Mouse (Mus musculus): ENCODE measurements around the gene Spg11. TPM values are rescaled to one million over a fixed set of nuclear protein-coding genes. Genes with fewer than 3 reads are reported as not detected.
"Not testable (repeated sequence)": the region's sequence is repeated elsewhere in the genome, so short reads cannot be mapped to it uniquely, and the experiment has no call there.

Spg11 gene
- polyA plus RNA-seq, 1 experiment from 2014 or later = 6.9 TPM

DNA sequence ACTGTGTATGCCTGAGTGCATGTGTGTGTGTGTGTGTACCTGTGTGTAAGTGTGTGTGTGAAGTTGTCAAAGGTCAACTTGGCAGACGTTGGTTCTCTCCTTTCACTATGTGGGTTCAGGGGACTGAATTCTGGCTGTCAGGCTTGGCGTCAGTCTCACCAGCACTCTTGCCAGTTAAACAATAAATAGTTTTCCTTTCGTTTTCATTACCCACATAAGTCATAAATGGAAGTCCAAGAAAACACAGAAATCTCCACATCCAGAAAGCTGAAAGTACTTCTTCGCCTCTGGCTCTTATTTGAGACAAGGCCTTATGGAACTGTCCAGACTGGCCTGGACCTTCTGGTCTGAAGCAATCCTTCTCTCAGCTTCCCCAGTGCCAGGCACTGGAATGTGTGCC, 27.6 kb upstream of the Spg11 start:
- DNase-seq (ENCODE audit: low spot score) = no peak

- no peak for DNase-seq (ENCODE audit: low spot score)
These were observed 24.9 kb upstream of the Spg11 start for GRCm38 (mm10) chr2:122143111-122143510.

DNA sequence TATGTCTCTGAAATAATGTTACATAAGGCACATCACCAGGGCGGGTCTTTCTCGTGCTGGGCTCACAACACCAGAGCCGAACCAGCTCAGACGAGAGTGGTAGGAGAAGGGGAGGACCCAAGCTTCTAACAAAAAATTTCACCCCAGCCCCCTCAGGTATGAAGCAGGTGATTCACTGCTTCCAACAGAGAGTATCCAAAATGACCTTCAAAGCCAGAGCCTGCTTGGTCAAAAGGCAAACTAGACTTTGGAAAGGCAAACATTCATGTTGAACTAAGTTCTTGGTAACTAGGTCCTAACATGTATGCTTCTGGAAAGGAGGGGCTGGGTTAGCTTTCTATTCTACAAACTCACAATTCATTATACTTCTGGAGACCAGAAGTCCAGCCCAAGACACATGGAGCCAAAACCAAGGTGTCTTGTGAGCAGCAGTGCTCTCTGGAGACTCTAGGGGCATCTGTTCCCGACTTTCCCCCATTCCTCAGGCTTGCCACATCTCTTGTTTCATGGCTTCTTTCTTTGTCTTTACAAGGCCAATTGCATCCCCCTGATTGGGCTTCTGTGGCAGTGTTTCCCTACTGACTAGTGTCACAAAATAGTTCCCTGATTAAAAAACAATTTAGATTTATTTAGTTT, 23.3 kb upstream of the Spg11 start:
- no peak for DNase-seq (ENCODE audit: low spot score)

- DNase-seq (ENCODE audit: low spot score) = no peak
These were observed 22.6 kb upstream of the Spg11 start for GRCm38 (mm10) chr2:122140815-122141214.

- DNase-seq (ENCODE audit: low spot score) = no peak
These were observed 19.8 kb upstream of the Spg11 start for GRCm38 (mm10) chr2:122137839-122138465.

DNA sequence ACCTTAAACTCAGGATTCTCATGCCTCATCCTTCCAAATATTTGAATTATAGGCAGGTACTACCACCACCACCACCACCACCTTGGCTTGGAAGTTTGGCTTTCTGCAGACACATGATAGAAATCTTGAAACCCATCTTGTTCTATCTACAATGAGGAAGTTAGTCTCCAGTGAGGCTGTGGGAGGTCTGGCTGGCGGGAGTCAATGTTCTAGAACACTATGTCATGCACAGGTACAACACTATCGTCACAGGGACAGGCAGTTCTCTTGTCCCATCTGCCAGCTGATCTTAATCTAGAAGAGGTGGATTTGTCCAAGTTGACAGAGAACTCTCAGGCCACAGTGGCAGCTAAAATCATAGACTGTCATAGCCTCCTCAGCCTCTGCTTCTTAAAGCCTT, 14.4 kb upstream of the Spg11 start:
- no peak for DNase-seq (ENCODE audit: low spot score)

DNA sequence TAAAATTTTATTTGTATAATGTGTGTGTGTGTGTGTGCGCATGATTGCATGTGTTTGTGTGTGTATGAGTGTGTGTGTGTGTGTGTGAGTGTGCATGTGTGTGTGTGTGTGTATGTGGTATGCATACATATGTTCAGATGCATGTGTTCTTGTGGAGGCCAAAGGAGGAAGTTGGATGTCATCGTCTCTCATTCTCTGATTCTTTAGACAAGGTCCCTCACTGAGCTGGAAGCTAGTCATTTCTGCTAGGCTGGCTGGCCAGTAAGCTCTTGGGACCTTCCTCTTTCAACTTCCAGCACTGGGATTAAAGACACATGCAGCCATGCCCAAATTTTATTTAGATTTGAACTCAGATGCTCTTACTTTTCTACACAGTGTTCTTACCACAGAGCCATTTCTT, 13.9 kb upstream of the Spg11 start:
- no peak for DNase-seq (ENCODE audit: low spot score)

DNA sequence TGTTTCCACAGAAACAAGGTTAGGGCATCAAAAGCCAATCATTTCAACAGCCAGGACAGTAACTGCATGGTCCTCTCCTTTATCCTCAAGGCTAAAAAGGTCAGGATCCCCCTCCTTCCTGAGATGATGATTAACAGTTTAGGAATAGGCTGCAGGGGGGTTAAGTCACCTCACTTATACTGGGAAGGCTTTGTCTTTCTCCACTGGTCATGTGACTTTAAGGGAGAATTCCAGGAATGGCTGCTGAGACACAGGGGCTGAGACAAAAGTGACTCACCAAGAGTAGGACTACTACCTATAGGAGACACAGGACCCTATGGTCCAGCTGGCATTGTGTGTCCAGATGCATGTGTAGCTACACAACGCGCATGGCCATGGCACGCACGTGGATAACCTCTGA, 9.4 kb upstream of the Spg11 start:
- no peak for DNase-seq (ENCODE audit: low spot score)

DNA sequence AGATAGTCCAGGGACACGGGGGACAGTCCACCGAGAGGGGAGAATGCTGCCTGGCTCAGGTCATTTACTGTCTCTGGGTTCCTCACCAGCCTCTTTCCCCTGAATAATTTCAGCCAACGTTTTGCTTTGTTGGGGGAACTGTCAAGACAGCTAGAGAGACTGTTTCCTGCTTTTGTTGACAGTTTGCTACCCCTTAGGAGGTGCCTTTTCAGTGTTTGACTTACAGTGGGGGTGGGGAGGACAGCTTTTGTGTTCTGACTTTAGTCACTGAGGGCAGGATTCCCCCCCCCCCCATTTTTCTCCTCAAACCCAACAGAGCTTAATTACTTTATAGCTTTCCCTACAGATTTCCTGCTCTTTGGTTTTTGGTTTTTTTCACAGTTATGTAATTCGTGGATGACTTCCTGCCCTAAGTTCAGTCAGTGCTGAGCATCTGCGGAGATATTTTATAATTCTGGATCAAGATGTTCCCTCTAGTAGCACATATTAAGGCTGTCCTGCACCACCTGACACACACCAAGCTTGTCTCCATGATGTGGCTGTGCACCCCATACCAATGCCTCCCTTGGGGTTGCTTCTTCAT, 8.7 kb upstream of the Spg11 start:
- peak; percentile 59 for DNase-seq (ENCODE audit: low spot score)

GRCm38 (mm10) chr2:122125680-122126572, 7.7 kb upstream of the Spg11 start:
- peak; percentile 79 for DNase-seq (ENCODE audit: low spot score)

GRCm38 (mm10) chr2:122116888-122117287, 1.3 kb downstream of the Spg11 start:
- DNase-seq (ENCODE audit: low spot score) = no peak

DNA sequence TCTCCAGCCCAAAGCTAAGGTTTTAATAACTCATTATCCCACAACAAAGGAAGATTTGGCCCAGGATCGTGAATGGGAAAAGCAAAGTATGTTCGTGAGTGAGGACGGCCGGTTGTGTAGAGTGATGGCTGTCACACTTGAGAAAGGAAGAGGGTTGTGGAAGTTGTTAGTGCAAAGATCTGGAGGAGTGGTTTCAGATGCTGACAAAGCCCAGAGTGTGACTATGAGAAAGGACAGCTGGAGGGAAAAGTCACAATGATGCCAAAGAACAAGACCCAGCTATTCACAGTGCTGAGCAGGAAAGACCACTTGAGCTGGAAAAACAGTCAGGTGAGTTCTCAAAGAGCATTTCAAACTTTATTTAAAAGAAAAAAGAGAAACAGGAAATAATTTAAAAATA, 8.5 kb downstream of the Spg11 start:
- no peak for DNase-seq (ENCODE audit: low spot score)

- DNase-seq (ENCODE audit: low spot score) = no peak
These were observed 10.1 kb downstream of the Spg11 start for GRCm38 (mm10) chr2:122108101-122108500.

DNA sequence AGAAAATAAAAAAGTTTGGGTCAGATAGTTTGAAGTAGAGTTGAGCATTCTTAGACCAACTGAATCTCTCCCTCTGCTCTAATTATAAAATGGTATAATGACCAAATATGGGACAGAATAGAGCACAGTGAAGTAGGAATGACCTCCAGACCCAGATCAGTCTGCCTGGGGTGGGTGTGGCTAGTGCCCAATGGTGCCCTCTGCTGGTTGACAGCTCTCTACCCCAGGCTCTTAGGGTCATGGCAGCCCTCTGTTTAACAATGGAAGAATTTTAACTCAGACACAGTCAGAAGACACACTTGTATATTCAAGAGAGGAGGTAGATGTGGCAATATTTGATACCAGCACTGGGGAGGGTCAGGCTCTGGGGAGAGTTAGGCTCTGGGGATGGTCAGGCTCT, 16.1 kb downstream of the Spg11 start:
- DNase-seq (ENCODE audit: low spot score) = peak; percentile 33

DNA sequence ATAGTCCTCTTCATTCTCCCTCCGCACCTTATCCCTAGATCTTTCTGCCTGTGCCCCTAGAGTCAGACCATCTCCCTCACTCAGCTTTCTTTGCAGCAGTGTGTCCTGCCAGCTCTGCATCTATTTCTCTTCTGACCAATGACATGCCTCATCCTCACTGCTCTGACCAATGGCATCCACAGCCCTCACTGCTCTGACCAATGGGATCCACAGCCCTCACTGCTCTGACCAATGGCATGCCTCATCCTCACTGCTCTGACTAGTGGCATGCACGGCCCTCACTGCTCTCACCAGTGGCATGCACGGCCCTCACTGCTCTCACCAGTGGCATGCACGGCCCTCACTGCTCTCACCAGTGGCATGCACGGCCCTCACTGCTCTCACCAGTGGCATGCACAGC, 20.5 kb downstream of the Spg11 start:
- DNase-seq (ENCODE audit: low spot score) = not testable (repeated sequence)

DNA sequence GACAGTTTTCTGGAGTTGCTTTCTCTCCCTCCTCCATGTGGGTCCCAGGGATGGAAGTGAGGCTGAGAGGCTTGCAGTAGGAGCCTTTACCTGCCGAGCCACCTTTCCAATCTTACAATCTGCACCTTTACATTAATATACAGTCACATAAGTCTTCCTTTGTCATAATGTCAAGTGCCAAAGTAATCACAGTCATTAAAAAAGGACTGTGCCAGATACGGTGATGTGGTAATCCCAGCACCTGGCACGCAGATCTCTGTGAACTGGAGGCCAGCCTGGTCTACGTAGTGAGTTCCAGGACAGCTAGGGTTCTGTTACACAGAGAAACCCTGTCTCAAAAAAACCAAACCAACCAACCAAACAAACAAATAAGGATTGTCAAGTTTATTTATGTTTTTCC, 24.3 kb downstream of the Spg11 start:
- no peak for DNase-seq (ENCODE audit: low spot score)

- DNase-seq (ENCODE audit: low spot score) = no peak
These were observed 31.7 kb downstream of the Spg11 start for GRCm38 (mm10) chr2:122086446-122086845.

DNA sequence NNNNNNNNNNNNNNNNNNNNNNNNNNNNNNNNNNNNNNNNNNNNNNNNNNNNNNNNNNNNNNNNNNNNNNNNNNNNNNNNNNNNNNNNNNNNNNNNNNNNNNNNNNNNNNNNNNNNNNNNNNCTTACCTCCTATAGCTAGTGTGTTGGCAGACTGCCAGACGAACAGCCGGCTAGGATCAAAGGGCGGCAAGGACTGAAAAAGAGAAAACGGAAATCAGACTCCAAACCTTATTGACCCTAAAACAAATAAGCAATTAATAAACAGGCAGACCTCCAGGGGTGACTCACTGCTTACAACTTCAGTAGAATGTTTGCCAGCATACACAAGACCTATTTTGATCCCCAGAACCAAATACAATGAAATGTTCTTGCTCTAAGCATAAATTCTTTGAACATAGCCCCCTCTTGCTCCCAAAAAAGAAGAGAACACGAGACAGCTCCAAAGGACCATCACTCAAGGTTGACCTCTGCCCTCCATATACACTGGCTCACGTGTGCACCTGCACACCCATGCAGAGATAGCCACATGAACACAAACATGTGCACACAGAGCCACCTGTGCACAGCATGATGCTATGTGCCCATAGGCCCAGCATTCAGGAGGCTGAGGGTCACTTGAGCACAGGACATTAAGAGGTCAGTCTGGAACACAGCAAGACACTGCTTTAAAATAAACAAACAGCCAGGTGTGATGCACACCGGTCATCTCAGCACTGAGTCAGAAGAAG, 36.3 kb downstream of the Spg11 start:
- no peak for DNase-seq (ENCODE audit: low spot score)

- peak; percentile 64 for DNase-seq (ENCODE audit: low spot score)
These were observed 48.3 kb downstream of the Spg11 start for GRCm38 (mm10) chr2:122069922-122070321.

DNA sequence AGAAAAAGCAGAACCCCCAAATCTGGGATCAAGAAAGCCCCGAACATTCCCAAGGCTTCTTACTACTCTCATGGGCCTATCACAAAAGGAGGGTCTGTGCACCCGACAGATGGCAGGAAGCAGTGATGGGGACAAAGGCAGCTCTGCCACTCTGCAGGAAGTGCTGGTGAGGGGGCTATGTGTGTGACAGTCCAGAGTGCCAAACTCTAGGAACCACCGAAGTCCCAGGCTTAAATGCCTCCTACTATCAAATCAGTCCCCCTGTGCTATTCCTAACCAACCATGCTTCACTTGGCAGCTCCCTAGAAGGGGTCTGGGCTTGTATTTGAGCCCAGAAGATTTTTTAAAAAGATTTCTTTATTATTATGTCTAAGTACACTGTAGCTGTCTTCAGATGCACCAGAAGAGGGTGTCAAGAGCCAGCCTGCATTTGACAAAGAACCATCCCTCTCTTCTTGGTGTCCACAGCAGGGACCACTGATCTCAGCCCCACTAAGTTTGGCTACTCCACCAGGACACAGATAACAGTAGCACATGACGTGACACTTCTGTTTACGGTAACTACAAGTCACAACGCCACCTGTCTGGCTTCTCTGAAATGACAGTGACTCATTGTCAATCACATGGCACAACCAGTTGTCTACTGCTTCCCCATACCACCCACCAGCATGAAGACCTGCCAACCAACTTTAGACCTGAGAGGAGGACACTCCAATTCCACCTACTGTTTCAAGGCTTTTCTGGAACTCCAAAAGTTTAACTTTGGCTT, 48.9 kb downstream of the Spg11 start:
- DNase-seq (ENCODE audit: low spot score) = peak; percentile 18

- no peak for DNase-seq (ENCODE audit: low spot score)
These were observed 51.9 kb downstream of the Spg11 start for GRCm38 (mm10) chr2:122066241-122066640.

Data from thymus, postnatal 0 days (tissue).